Comparison of ENCODE assay signal across 8 mouse cellular contexts in the genomic region with DNA sequence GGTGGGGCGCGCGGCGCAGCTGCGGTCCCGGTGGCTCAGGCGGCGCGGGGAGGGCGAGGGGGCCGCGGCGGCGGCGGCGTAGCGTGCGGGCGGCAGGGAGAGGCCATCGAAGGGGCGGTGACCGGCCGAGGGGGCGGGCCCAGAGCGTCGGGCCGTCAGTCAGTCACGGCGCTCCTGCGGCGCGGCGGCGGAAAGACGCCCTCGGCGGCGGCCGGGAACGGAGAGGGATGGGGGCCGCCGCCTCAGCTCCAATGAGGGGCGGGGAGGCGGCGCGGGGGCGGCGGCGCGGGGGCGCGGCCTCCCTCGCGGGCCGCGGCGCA. TPM values are rescaled to one million over a fixed set of nuclear protein-coding genes. Genes with fewer than 3 reads are reported as not detected.
DNase-seq lines count a peak whose midpoint lies in the region; ATAC-seq and TF ChIP-seq lines count a peak whose summit lies in the region.

A gene (minus strand): TSS at position 284 of the 320 bp plus-strand sequence.

- H3K4me2 ChIP-seq in hindbrain, embryonic 16.5 days (ENCODE audit: low read length): peak within 1 kb of the TSS; percentile 99

- peak in 1 of 2 experiments; percentile 50 for DNase-seq in frontal cortex, adult 2 months (ENCODE audit: extremely low spot score in 1 of 2, low spot score in 1 of 2)
- DNase-seq in frontal cortex, postnatal 36 days (ENCODE audit: low spot score in 2 of 2): no peak
- DNase-seq in forebrain, embryonic 10.5 days (ENCODE audit: extremely low spot score, low spot score): no peak
- no peak for DNase-seq in spleen, postnatal 14 days (ENCODE audit: low spot score in 2 of 2)
- no peak for DNase-seq in cerebellum, adult 9-10 months

- H3K27me3 ChIP-seq in E14TG2a.4 (ENCODE audit: insufficient read depth, low read length): no peaks in the 10 kb centered on the region
- peaks cover 2% of the 10 kb centered on the region; the same call in 1 of the 2 replicates for H3K27me3 ChIP-seq in forebrain, embryonic 10.5 days (ENCODE audit: poor library complexity, severe bottlenecking)
- no peaks in the 10 kb centered on the region for H3K27me3 ChIP-seq in hindbrain, embryonic 16.5 days (replicated peaks; ENCODE audit: control insufficient read depth, insufficient read depth, low read length)

- WGBS in forebrain, embryonic 10.5 days: under 1% methylated on average over 55 of the region's 57 CpGs
- 0% methylated on average over 8 of the region's 57 CpGs for WGBS in hindbrain, embryonic 16.5 days

- peak within 1 kb of the TSS; percentile 93 for H3K9ac ChIP-seq in hindbrain, embryonic 16.5 days (ENCODE audit: low read depth, low read length)

- H3K36me3 ChIP-seq in E14TG2a.4 (ENCODE audit: insufficient read depth, low read length): peaks cover 28% of the 10 kb centered on the region
- H3K36me3 ChIP-seq in forebrain, embryonic 10.5 days (replicated peaks): peaks cover 25% of the 10 kb centered on the region
- no peaks in the 10 kb centered on the region for H3K36me3 ChIP-seq in hindbrain, embryonic 16.5 days (ENCODE audit: control insufficient read depth, insufficient read depth, low read length)

- peaks cover 65% of the 10 kb centered on the region for H3K4me1 ChIP-seq in E14TG2a.4 (replicated peaks; ENCODE audit: low read depth, low read length)
- H3K4me1 ChIP-seq in forebrain, embryonic 10.5 days: peaks cover 67% of the 10 kb centered on the region
- peaks cover 41% of the 10 kb centered on the region for H3K4me1 ChIP-seq in hindbrain, embryonic 16.5 days (ENCODE audit: control insufficient read depth, insufficient read depth, low read depth, low read length)

- H3K9me3 ChIP-seq in E14TG2a.4 (ENCODE audit: low read length): no peaks in the 10 kb centered on the region
- H3K9me3 ChIP-seq in forebrain, embryonic 10.5 days: no peaks in the 10 kb centered on the region
- no peaks in the 10 kb centered on the region for H3K9me3 ChIP-seq in hindbrain, embryonic 16.5 days (ENCODE audit: control insufficient read depth, low read length)

- no peak for TF ChIP-seq CTCF in E14TG2a.4 (conservative IDR thresholded peaks at IDR 0.05; ENCODE audit: low read length)

- H3K4me3 ChIP-seq in E14TG2a.4 (replicated peaks; ENCODE audit: low read length): peak within 1 kb of the TSS; percentile 90
- peak within 1 kb of the TSS; percentile 97 for H3K4me3 ChIP-seq in forebrain, embryonic 10.5 days
- H3K4me3 ChIP-seq in hindbrain, embryonic 16.5 days (ENCODE audit: low read length): peak within 1 kb of the TSS; percentile 82

- peak; percentile 83 for ATAC-seq in hindbrain, embryonic 16.5 days
- peak; percentile 56 for ATAC-seq in megakaryocyte, adult 5-6 weeks (ENCODE audit: poor library complexity, severe bottlenecking)

- H3K27ac ChIP-seq in forebrain, embryonic 10.5 days: peak within 1 kb of the TSS; percentile 98
- peak within 1 kb of the TSS; percentile 98 for H3K27ac ChIP-seq in hindbrain, embryonic 16.5 days (ENCODE audit: low read depth, low read length)

RNA-seq across cellular contexts. Expression of the gene that starts here (rescaled TPM):
- polyA plus RNA-seq in frontal cortex, adult 2 months (2012; rRNA removed): 24.7 and 25.7 TPM in 2 replicates
- polyA plus RNA-seq in forebrain, embryonic 10.5 days (2016; fragmentation: Nextera tagmentation; extraction: Ambion mirVana): 4.1 and 4.9 TPM in 2 replicates
- polyA plus RNA-seq in hindbrain, embryonic 16.5 days (2015; fragmentation: Nextera tagmentation; extraction: Ambion mirVana): 5.7 and 6.4 TPM in 2 replicates
- 10.4 and 11.1 TPM in 2 replicates for total RNA-seq in megakaryocyte, adult 5-6 weeks (2015)
- total RNA-seq in megakaryocyte, adult 5-6 weeks (2017): 10.2 and 13.3 TPM in 2 replicates
